Mouse (Mus musculus) C2C12 (cell line): ENCODE results near the gene Oas1g. TPM values are rescaled to one million over a fixed set of nuclear protein-coding genes. Genes with fewer than 3 reads are reported as not detected.

Source experiments
- H3K27me3 ChIP-seq: one replicate; pipeline ENCODE4 v1.6.1; 2011; ENCODE audit not compliant: control insufficient read depth, insufficient read depth, insufficient read length
- H3K36me3 ChIP-seq: one replicate; pipeline ENCODE4 v1.6.1; 2011; ENCODE audit not compliant: control insufficient read depth, insufficient read depth
- H3K4me3 ChIP-seq: one replicate; pipeline ENCODE4 v1.5.1; 2011; ENCODE audit warnings: mild to moderate bottlenecking, control low read depth; ENCODE audit not compliant: poor library complexity, insufficient read depth, severe bottlenecking
- H3K79me2 ChIP-seq: one replicate; pipeline ENCODE4 v1.6.1; 2011; ENCODE audit not compliant: control insufficient read depth, insufficient read depth
- H3K79me3 ChIP-seq: one replicate; pipeline ENCODE4 v1.6.1; 2011; ENCODE audit warnings: low read depth, control low read depth
- H3ac ChIP-seq: one replicate; pipeline ENCODE3; 2011; ENCODE audit warnings: low read depth; ENCODE audit not compliant: control insufficient read depth, insufficient read length
- CEBPB ChIP-seq: IDR thresholded peaks from one replicate; pipeline ENCODE4 v1.6.1; 2011; ENCODE audit warnings: low read depth, mild to moderate bottlenecking, control low read depth, moderate library complexity
- CTCF ChIP-seq: IDR thresholded peaks from one replicate; pipeline ENCODE4 v1.5.1; 2011; ENCODE audit not compliant: control insufficient read depth, insufficient read depth, insufficient read length
- FOSL1 ChIP-seq: IDR thresholded peaks from one replicate; pipeline ENCODE4 v1.8.0; 2011; ENCODE audit warnings: mild to moderate bottlenecking, low read length; ENCODE audit not compliant: poor library complexity, insufficient read depth, severe bottlenecking
- MAX ChIP-seq: IDR thresholded peaks from one replicate; pipeline ENCODE4 v1.6.1; 2011; ENCODE audit warnings: mild to moderate bottlenecking, control low read depth
- MYOD1 ChIP-seq: IDR thresholded peaks from one replicate; pipeline ENCODE4 v1.6.1; 2011; ENCODE audit warnings: low read depth; ENCODE audit not compliant: control insufficient read depth, insufficient read length
- MYOG ChIP-seq: IDR thresholded peaks from one replicate; pipeline ENCODE4 v1.6.1; 2011; ENCODE audit not compliant: control insufficient read depth, insufficient read length; ENCODE audit errors: extremely low read depth
- USF1 ChIP-seq: IDR thresholded peaks from one replicate; pipeline ENCODE4 v1.6.1; 2011; ENCODE audit warnings: low read depth, mild to moderate bottlenecking, control low read depth, moderate library complexity
- polyA plus RNA-seq: library from polyadenylated mRNA; unstranded; fragments of >200 nt; fragmentation: generic; extraction: Trizol; gene quantifications from one replicate; pipeline ENCODE4 v1.2.1, GENCODE M21; 2012; ENCODE audit warnings: missing spikeins

Gene Oas1g
- polyA plus RNA-seq, 1 experiment, result not detected

- TF ChIP-seq CEBPB (no peak), USF1 (no peak), FOSL1 (no peak), MYOD1 (no peak), MYOG (no peak), MAX (no peak), CTCF (no peak)
These were observed 17.9 kb downstream of the Oas1g start for GRCm38 (mm10) chr5:120869436-120870015.

GRCm38 (mm10) chr5:120865336-120865860, 22.0 kb downstream of the Oas1g start:
- Histone ChIP-seq H3K27me3 (no peaks in the 10 kb centered on the region), H3K79me3 (no peaks in the 10 kb centered on the region), H3ac (no peak overlapping the region), H3K79me2 (no peaks in the 10 kb centered on the region), H3K36me3 (no peaks in the 10 kb centered on the region), H3K4me3 (no peak overlapping the region)
- TF ChIP-seq MYOD1 (no peak), MAX (no peak), CEBPB (no peak), CTCF (no peak), MYOG (no peak), FOSL1 (no peak), USF1 (no peak)

More at GRCm38 (mm10) chr5:120869436-120870015, 17.9 kb downstream of the Oas1g start:
- Histone ChIP-seq H3K27me3 (no peaks in the 10 kb centered on the region), H3K36me3 (no peaks in the 10 kb centered on the region), H3ac (no peak overlapping the region), H3K79me3 (no peaks in the 10 kb centered on the region), H3K4me3 (no peak overlapping the region), H3K79me2 (no peaks in the 10 kb centered on the region)

GRCm38 (mm10) chr5:120861121-120861520, 26.3 kb downstream of the Oas1g start, which contains the start of gene Oas1h:
Gene Oas1h (plus strand): TSS chr5:120861421.
- no peaks in the 10 kb centered on the region for H3K79me3 ChIP-seq
- no peaks in the 10 kb centered on the region for H3K79me2 ChIP-seq
- no peak within 1 kb of the TSS for H3ac ChIP-seq
- TF ChIP-seq MAX, result no peak
- no peak for TF ChIP-seq USF1
- no peaks in the 10 kb centered on the region for H3K27me3 ChIP-seq
- no peaks in the 10 kb centered on the region for H3K36me3 ChIP-seq
- H3K4me3 ChIP-seq, result no peak within 1 kb of the TSS

GRCm38 (mm10) chr5:120859241-120859640, 28.2 kb downstream of the Oas1g start:
- Histone ChIP-seq H3K79me3 (no peaks in the 10 kb centered on the region), H3ac (no peak overlapping the region), H3K27me3 (peaks cover 3% of the 10 kb centered on the region), H3K79me2 (no peaks in the 10 kb centered on the region), H3K4me3 (no peak overlapping the region), H3K36me3 (no peaks in the 10 kb centered on the region)
- TF ChIP-seq USF1, result no peak
- TF ChIP-seq MYOD1, result no peak
- TF ChIP-seq FOSL1, result no peak
- no peak for TF ChIP-seq MYOG
- TF ChIP-seq CEBPB, result no peak
- no peak for TF ChIP-seq CTCF
- TF ChIP-seq MAX, result no peak

- H3K4me3 ChIP-seq, result no peak overlapping the region
- H3K79me3 ChIP-seq, result no peaks in the 10 kb centered on the region
- no peak for TF ChIP-seq MAX
- no peak for TF ChIP-seq FOSL1
- TF ChIP-seq USF1, result no peak
- TF ChIP-seq CTCF, result no peak
- TF ChIP-seq MYOG, result no peak
- TF ChIP-seq CEBPB, result no peak
- TF ChIP-seq MYOD1, result no peak
- H3K27me3 ChIP-seq, result no peaks in the 10 kb centered on the region
- no peaks in the 10 kb centered on the region for H3K36me3 ChIP-seq
- H3K79me2 ChIP-seq, result no peaks in the 10 kb centered on the region
- no peak overlapping the region for H3ac ChIP-seq
These were observed 37.7 kb downstream of the Oas1g start for GRCm38 (mm10) chr5:120849601-120850136.

GRCm38 (mm10) chr5:120847067-120847466, 40.3 kb downstream of the Oas1g start, which contains the start of gene Oas1f:
Gene Oas1f (plus strand): TSS chr5:120847367.
- TF ChIP-seq CEBPB (no peak), MAX (no peak), MYOD1 (no peak), USF1 (no peak), CTCF (no peak), MYOG (no peak), FOSL1 (no peak)
- Histone ChIP-seq H3K36me3 (no peaks in the 10 kb centered on the region), H3K4me3 (no peak within 1 kb of the TSS), H3K79me2 (no peaks in the 10 kb centered on the region), H3K27me3 (peaks cover 10% of the 10 kb centered on the region), H3ac (no peak within 1 kb of the TSS), H3K79me3 (no peaks in the 10 kb centered on the region)
